Mouse (Mus musculus) E14TG2a.4 (cell line): ENCODE data around the gene Hes7.

Experiments used
- CTCF ChIP-seq: conservative IDR thresholded peaks from 2 replicates; pipeline ENCODE4 v1.5.1; 2014; ENCODE audit warnings: low read length
- NANOG ChIP-seq: IDR thresholded peaks from 2 replicates; pipeline ENCODE4 v1.6.1; 2014; ENCODE audit warnings: borderline replicate concordance, low read length, mixed read lengths

DNA sequence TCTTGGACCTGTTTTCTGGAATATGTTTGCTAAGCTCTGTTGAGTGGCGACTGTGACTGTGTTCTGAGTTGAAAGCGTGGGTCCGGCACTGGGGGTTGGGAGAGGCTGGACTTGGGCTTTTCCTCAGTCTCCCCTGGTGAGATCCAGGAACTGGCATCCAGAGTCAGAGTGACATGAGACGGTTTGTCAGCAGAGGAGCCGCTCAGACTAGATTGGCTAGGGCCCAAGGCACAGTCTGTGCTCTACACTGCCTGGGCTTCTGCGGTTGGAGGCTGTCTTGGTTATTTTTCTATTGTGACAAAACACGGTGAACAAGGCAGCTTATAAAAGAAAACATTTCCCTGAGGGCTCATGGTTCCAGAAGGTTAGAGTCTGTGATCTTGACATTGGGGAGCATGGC is 27.3 kb downstream of the Hes7 start:
- TF ChIP-seq CTCF, result no peak
- no peak for TF ChIP-seq NANOG
